In genomic region chr4:45407001-45407702, GRCm38 (mm10) we compare ENCODE assay signal across 8 mouse cellular contexts. TPM values are rescaled to one million over a fixed set of nuclear protein-coding genes. Genes with fewer than 3 reads are reported as not detected.
DNase-seq lines count a peak whose midpoint lies in the region; ATAC-seq and TF ChIP-seq lines count a peak whose summit lies in the region.

No protein-coding gene starts in this region.

- peaks cover 55% of the 10 kb centered on the region for H3K4me1 ChIP-seq in heart, embryonic 13.5 days
- H3K4me1 ChIP-seq in bone marrow, adult 2 months (ENCODE audit: control insufficient read depth, insufficient read depth, low read length): peaks cover 4% of the 10 kb centered on the region
- peaks cover 25% of the 10 kb centered on the region for H3K4me1 ChIP-seq in hindbrain, embryonic 12.5 days
- peaks cover 24% of the 10 kb centered on the region for H3K4me1 ChIP-seq in midbrain, embryonic 10.5 days

- WGBS in heart, embryonic 13.5 days: 47% methylated on average over 5 of the region's 5 CpGs
- 35% methylated on average over 5 of the region's 5 CpGs for WGBS in bone marrow, adult 2 months
- WGBS in hindbrain, embryonic 12.5 days: 76% methylated on average over 5 of the region's 5 CpGs
- WGBS in midbrain, embryonic 10.5 days: 77% methylated on average over 5 of the region's 5 CpGs

- no peaks in the 10 kb centered on the region for H3K9me3 ChIP-seq in heart, embryonic 13.5 days
- no peaks in the 10 kb centered on the region for H3K9me3 ChIP-seq in hindbrain, embryonic 12.5 days (replicated peaks)
- no peaks in the 10 kb centered on the region for H3K9me3 ChIP-seq in midbrain, embryonic 10.5 days (replicated peaks)

- peak overlapping the region; percentile 93 for H3K27ac ChIP-seq in heart, embryonic 13.5 days (replicated peaks)
- H3K27ac ChIP-seq in bone marrow, adult 2 months (ENCODE audit: control insufficient read depth, insufficient read depth, low read depth, low read length, poor library complexity): peak overlapping the region; percentile 78
- H3K27ac ChIP-seq in hindbrain, embryonic 12.5 days: no peak overlapping the region; the same call in 1 of the 2 replicates
- H3K27ac ChIP-seq in midbrain, embryonic 10.5 days (replicated peaks): peak overlapping the region; percentile 98

- TF ChIP-seq POLR2A in bone marrow, adult 2 months (IDR thresholded peaks at IDR 0.05; ENCODE audit: borderline replicate concordance, control insufficient read depth, low read depth, low read length): no peak

- H3K27me3 ChIP-seq in heart, embryonic 13.5 days (replicated peaks): no peaks in the 10 kb centered on the region
- H3K27me3 ChIP-seq in hindbrain, embryonic 12.5 days: peaks cover 5% of the 10 kb centered on the region; the same call in 1 of the 2 replicates
- H3K27me3 ChIP-seq in midbrain, embryonic 10.5 days (ENCODE audit: low read depth, poor library complexity, severe bottlenecking): peaks cover 24% of the 10 kb centered on the region

- peak overlapping the region; percentile 99 for H3K4me3 ChIP-seq in heart, embryonic 13.5 days
- H3K4me3 ChIP-seq in bone marrow, adult 2 months (replicated peaks; ENCODE audit: control insufficient read depth, low read depth, low read length): peak overlapping the region; percentile 56
- peak overlapping the region; percentile 86 for H3K4me3 ChIP-seq in hindbrain, embryonic 12.5 days
- H3K4me3 ChIP-seq in midbrain, embryonic 10.5 days: peak overlapping the region; percentile 98

- no peak for DNase-seq in heart, postnatal 4 days
- no peak for DNase-seq in midbrain, embryonic 10.5 days (ENCODE audit: low spot score)
- DNase-seq in cerebellum, adult 8-10 months: no peak
- no peak for DNase-seq in T-cell, adult 2 months (ENCODE audit: low spot score)
- no peak for DNase-seq in frontal cortex, postnatal 14 days (ENCODE audit: low spot score in 2 of 2)

- peaks cover 22% of the 10 kb centered on the region for H3K36me3 ChIP-seq in heart, embryonic 13.5 days
- H3K36me3 ChIP-seq in hindbrain, embryonic 12.5 days: peaks cover 28% of the 10 kb centered on the region
- peaks cover 31% of the 10 kb centered on the region for H3K36me3 ChIP-seq in midbrain, embryonic 10.5 days

- peak overlapping the region; percentile 98 for H3K9ac ChIP-seq in heart, embryonic 13.5 days
- peak overlapping the region; percentile 95 for H3K9ac ChIP-seq in hindbrain, embryonic 12.5 days

- no peak for TF ChIP-seq CTCF in bone marrow, adult 2 months (IDR thresholded peaks at IDR 0.05; ENCODE audit: control insufficient read depth, insufficient read depth, low read length)

- ATAC-seq in heart, embryonic 13.5 days (ENCODE audit: extremely low read depth, insufficient number of reproducible peaks, low FRiP score, low TSS enrichment): no peak
- ATAC-seq in hindbrain, embryonic 12.5 days (ENCODE audit: low FRiP score): no peak

- peak overlapping the region; percentile 94 for H3K4me2 ChIP-seq in heart, embryonic 13.5 days
- H3K4me2 ChIP-seq in hindbrain, embryonic 12.5 days (replicated peaks): peak overlapping the region; percentile 81

RNA-seq across cellular contexts. Expression of gene Slc25a51, which starts 1.4 kb away (rescaled TPM):
- 59.0 and 64.6 TPM in 2 replicates for polyA plus RNA-seq in heart, embryonic 13.5 days (2015; fragmentation: Nextera tagmentation; extraction: Ambion mirVana)
- 100 to 1,000 TPM; 120 to 124 TPM for total RNA-seq in heart, postnatal 4 days (2021)
- 97.1 and 115 TPM in 2 replicates for polyA plus RNA-seq in bone marrow, adult 2 months (2011; ENCODE audit: insufficient read depth, insufficient read length, low replicate concordance, missing spikeins)
- 78.7 and 82.7 TPM in 2 replicates for polyA plus RNA-seq in hindbrain, embryonic 12.5 days (2016; fragmentation: Nextera tagmentation; extraction: Ambion mirVana)
- polyA plus RNA-seq in midbrain, embryonic 10.5 days (2016; fragmentation: Nextera tagmentation; extraction: Ambion mirVana): 78.3 and 80.1 TPM in 2 replicates
